Mouse (Mus musculus): Measurements from ENCODE around the gene Dlgap3. TPM values are rescaled to one million over a fixed set of nuclear protein-coding genes. Genes with fewer than 3 reads are reported as not detected.

Gene Dlgap3
- polyA plus RNA-seq, 1 experiment from 2014 or later = 1.4 TPM

DNA sequence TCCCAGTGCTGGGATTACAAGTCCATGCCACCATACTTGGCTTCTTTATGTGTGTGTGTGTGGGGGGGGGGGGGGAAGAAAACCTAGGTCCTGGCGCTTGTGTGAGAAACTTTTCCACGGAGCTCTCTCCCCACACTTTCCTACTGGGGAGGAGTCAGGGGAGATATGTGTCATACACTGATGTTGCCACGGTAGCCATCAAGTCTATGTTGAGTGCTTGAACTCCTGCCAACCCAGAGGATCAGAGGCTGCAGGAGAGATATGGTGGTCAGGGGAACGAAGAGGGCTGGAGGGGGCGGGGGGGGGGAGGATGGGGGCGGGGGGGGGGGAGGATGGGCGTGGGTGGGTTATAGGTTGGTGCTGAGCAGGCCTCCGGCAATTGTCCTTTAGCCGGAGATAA, 46.8 kb downstream of the Dlgap3 start:
- peaks cover 33% of the 10 kb centered on the region for H3K27me3 ChIP-seq (ENCODE audit: control insufficient read depth, insufficient read depth, low read length)
- no peaks in the 10 kb centered on the region for H3K4me1 ChIP-seq (ENCODE audit: control insufficient read depth, insufficient read depth, low read length)
- 41% methylated on average over 6 of the region's 9 CpGs for WGBS (ENCODE audit: insufficient replicate concordance)
- H3K9ac ChIP-seq (ENCODE audit: low read depth, low read length) = no peak overlapping the region
- H3K9me3 ChIP-seq (replicated peaks; ENCODE audit: control insufficient read depth, low read length) = no peaks in the 10 kb centered on the region
- no peak for ATAC-seq (replicated peaks; ENCODE audit: insufficient number of reproducible peaks, low FRiP score, low TSS enrichment)
- H3K27ac ChIP-seq (ENCODE audit: low read depth, low read length) = no peak overlapping the region
- no peaks in the 10 kb centered on the region for H3K36me3 ChIP-seq (ENCODE audit: control insufficient read depth, insufficient read depth, low read length)
- H3K4me3 ChIP-seq (ENCODE audit: low read depth, low read length) = no peak overlapping the region
- H3K4me2 ChIP-seq = no peak overlapping the region

DNA sequence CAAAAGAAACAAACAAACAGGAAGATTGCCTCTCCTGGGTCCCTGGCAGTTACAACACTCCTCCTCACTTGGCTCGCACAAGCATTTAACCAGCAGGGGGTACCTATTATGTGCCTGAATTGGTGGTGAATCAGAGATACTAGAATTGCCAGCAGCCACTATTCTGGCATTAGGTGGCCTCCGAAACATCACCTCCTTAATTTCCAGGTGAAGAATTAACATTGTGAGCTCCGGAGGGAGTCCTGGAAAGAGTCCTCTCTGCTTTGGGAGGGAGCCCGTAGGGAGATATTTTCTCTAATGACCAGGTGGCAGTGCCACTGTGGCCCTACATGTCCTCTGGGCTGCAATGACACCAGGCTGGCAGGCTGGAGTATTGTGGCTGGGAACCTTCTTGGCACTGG, 47.2 kb downstream of the Dlgap3 start:
- WGBS (ENCODE audit: insufficient replicate concordance) = 69% methylated on average over 4 of the region's 4 CpGs
- no peak overlapping the region for H3K27ac ChIP-seq (ENCODE audit: low read depth, low read length)
- no peak for ATAC-seq (replicated peaks; ENCODE audit: insufficient number of reproducible peaks, low FRiP score, low TSS enrichment)
- H3K4me3 ChIP-seq (ENCODE audit: low read depth, low read length) = no peak overlapping the region
- no peak overlapping the region for H3K9ac ChIP-seq (ENCODE audit: low read depth, low read length)
- no peaks in the 10 kb centered on the region for H3K9me3 ChIP-seq (replicated peaks; ENCODE audit: control insufficient read depth, low read length)
- peaks cover 33% of the 10 kb centered on the region for H3K27me3 ChIP-seq (ENCODE audit: control insufficient read depth, insufficient read depth, low read length)
- no peaks in the 10 kb centered on the region for H3K36me3 ChIP-seq (ENCODE audit: control insufficient read depth, insufficient read depth, low read length)
- H3K4me1 ChIP-seq (ENCODE audit: control insufficient read depth, insufficient read depth, low read length) = no peaks in the 10 kb centered on the region
- H3K4me2 ChIP-seq = no peak overlapping the region

DNA sequence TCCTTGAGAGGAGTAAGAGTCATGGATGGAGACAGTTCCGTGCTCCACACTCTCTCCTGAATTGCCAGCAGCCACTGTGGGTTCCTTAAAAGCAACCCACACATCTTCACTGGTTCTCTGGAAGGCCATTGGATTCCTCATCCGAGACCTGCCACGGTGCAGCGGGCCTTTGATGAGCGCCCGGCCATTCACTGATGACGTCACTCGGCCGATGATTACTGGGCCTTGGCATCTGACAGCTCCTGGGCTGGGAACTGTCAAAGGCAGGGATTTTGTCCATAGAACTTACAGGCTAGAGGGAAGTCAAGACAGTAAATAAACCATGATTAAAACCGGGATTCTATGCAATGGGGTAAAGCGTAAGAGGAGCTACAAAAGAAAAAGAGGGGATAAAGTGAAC, 48.0 kb downstream of the Dlgap3 start:
- H3K27me3 ChIP-seq (ENCODE audit: control insufficient read depth, insufficient read depth, low read length) = peaks cover 33% of the 10 kb centered on the region
- H3K9ac ChIP-seq (ENCODE audit: low read depth, low read length) = no peak overlapping the region
- ATAC-seq (replicated peaks; ENCODE audit: insufficient number of reproducible peaks, low FRiP score, low TSS enrichment) = no peak
- H3K4me2 ChIP-seq = no peak overlapping the region
- H3K4me3 ChIP-seq (ENCODE audit: low read depth, low read length) = no peak overlapping the region
- WGBS (ENCODE audit: insufficient replicate concordance) = 56% methylated on average over 11 of the region's 11 CpGs
- H3K36me3 ChIP-seq (ENCODE audit: control insufficient read depth, insufficient read depth, low read length) = no peaks in the 10 kb centered on the region
- H3K27ac ChIP-seq (ENCODE audit: low read depth, low read length) = no peak overlapping the region
- H3K4me1 ChIP-seq (ENCODE audit: control insufficient read depth, insufficient read depth, low read length) = no peaks in the 10 kb centered on the region
- H3K9me3 ChIP-seq (replicated peaks; ENCODE audit: control insufficient read depth, low read length) = no peaks in the 10 kb centered on the region

DNA sequence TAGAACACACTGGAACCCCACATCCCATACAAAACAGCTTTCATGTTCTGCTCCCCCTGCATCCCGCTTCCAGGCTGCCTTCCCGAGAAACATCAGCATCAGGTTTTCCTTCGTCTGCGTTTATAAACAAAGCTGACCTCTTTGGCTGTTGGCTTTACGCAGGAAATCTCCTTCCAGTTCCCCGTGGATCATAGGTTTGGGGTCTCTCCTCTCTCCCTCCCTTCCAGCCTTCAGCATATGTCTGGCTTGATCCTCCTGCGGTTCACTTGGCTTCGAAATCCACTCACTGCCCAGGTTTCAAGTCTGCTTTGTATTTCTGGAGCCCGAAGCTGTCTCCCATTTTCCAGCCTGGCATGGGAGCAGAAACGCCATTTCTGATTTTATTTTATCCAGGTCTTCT, 54.3 kb downstream of the Dlgap3 start:
- WGBS (ENCODE audit: insufficient replicate concordance) = 34% methylated on average over 10 of the region's 10 CpGs
- Histone ChIP-seq H3K9me3 (replicated peaks; ENCODE audit: control insufficient read depth, low read length) (no peaks in the 10 kb centered on the region), H3K4me2 (0 out of 2 replicates have a peak overlapping the region, but pooled peaks have one; percentile 2), H3K27ac (ENCODE audit: low read depth, low read length) (no peak overlapping the region), H3K4me1 (ENCODE audit: control insufficient read depth, insufficient read depth, low read length) (no peaks in the 10 kb centered on the region; the same call in 1 of the 2 replicates), H3K36me3 (ENCODE audit: control insufficient read depth, insufficient read depth, low read length) (no peaks in the 10 kb centered on the region), H3K9ac (ENCODE audit: low read depth, low read length) (no peak overlapping the region), H3K27me3 (ENCODE audit: control insufficient read depth, insufficient read depth, low read length) (peaks cover 45% of the 10 kb centered on the region), H3K4me3 (ENCODE audit: low read depth, low read length) (no peak overlapping the region)
- no peak for ATAC-seq (replicated peaks; ENCODE audit: insufficient number of reproducible peaks, low FRiP score, low TSS enrichment)

DNA sequence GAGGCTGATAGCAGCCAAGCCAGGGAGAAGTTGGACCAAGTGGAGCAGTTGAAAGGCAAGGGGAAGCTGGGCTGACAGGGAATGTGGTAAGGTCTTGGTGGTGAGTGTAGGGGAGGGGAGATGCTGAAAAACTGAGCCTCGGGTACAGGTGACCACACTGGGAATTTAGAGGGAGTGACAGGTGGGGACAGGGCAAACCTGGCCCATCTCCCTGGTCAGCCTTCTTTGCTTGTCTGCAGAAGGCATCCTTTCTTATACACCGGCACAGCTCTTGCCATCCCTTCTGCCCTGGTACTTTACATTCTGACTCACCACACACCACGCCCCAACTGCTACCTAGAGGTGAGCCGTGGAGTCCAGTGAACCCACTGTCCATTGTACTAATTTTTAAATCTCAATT, 54.8 kb downstream of the Dlgap3 start:
- Histone ChIP-seq H3K27me3 (ENCODE audit: control insufficient read depth, insufficient read depth, low read length) (peaks cover 47% of the 10 kb centered on the region), H3K27ac (ENCODE audit: low read depth, low read length) (no peak overlapping the region), H3K36me3 (ENCODE audit: control insufficient read depth, insufficient read depth, low read length) (no peaks in the 10 kb centered on the region), H3K9ac (ENCODE audit: low read depth, low read length) (no peak overlapping the region), H3K4me1 (ENCODE audit: control insufficient read depth, insufficient read depth, low read length) (no peaks in the 10 kb centered on the region; the same call in 1 of the 2 replicates), H3K4me2 (no peak overlapping the region), H3K9me3 (replicated peaks; ENCODE audit: control insufficient read depth, low read length) (no peaks in the 10 kb centered on the region), H3K4me3 (ENCODE audit: low read depth, low read length) (no peak overlapping the region)
- WGBS (ENCODE audit: insufficient replicate concordance) = 63% methylated on average over 4 of the region's 4 CpGs
- ATAC-seq (replicated peaks; ENCODE audit: insufficient number of reproducible peaks, low FRiP score, low TSS enrichment) = no peak

DNA sequence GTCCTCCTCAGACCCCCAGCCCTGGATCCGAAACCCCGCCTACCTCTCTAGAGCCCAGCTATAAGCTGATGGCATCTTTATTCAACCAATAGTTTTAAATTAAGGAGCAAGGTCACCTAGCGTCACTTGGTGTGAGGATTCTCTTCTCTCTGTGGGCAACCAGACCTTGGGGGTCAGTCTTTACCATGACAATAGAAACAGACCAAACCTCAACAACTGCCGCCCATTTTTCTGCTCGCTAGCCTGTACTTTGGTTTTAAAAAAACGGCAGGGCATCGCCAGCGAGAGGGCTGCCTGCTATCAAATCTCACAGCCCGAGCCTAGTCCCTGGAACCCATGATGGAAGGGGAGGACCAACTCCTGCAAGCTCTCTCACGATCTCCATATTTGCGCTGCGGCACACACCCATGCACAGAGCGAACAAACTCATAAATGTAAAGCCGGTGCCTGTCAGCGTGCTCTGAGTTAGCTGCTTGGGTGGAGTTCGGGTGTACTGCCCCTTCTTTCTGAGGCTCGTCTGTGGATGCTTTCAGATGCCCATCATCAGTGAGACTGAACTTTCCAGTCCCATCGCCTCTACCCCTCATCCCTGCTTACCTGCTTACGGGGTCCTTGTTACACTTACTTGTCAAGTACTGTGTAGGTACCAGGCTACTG, 55.6 kb downstream of the Dlgap3 start:
- no peak for ATAC-seq (replicated peaks; ENCODE audit: insufficient number of reproducible peaks, low FRiP score, low TSS enrichment)
- Histone ChIP-seq H3K27me3 (ENCODE audit: control insufficient read depth, insufficient read depth, low read length) (peaks cover 49% of the 10 kb centered on the region), H3K4me3 (ENCODE audit: low read depth, low read length) (no peak overlapping the region), H3K36me3 (ENCODE audit: control insufficient read depth, insufficient read depth, low read length) (no peaks in the 10 kb centered on the region), H3K4me2 (peak overlapping the region; percentile 27; the same call in 1 of the 2 replicates), H3K4me1 (ENCODE audit: control insufficient read depth, insufficient read depth, low read length) (no peaks in the 10 kb centered on the region; the same call in 1 of the 2 replicates), H3K9me3 (replicated peaks; ENCODE audit: control insufficient read depth, low read length) (no peaks in the 10 kb centered on the region), H3K9ac (ENCODE audit: low read depth, low read length) (no peak overlapping the region), H3K27ac (ENCODE audit: low read depth, low read length) (no peak overlapping the region)
- 19% methylated on average over 19 of the region's 19 CpGs for WGBS (ENCODE audit: insufficient replicate concordance)

DNA sequence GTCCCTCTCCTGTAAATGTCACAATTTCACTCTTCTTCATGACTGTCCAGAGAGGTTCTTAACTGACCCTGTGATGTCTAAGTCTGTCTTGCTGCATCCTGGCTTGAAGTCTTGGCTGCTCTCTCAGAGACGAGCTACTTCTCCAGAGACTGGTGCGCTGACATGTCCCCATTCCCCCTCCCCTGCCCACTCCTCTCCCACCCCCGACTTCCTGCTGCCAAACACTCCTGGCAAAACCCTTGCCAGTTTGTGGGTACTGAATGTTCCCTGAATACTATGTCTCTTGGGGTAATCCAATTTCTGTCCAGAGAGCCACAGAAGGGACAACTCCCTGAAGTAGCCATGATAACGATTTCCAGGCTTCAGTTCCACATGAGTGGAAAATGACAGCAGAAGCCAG, 57.1 kb downstream of the Dlgap3 start:
- Histone ChIP-seq H3K4me2 (no peak overlapping the region), H3K27ac (ENCODE audit: low read depth, low read length) (no peak overlapping the region), H3K4me3 (ENCODE audit: low read depth, low read length) (no peak overlapping the region), H3K27me3 (ENCODE audit: control insufficient read depth, insufficient read depth, low read length) (peaks cover 49% of the 10 kb centered on the region), H3K36me3 (ENCODE audit: control insufficient read depth, insufficient read depth, low read length) (no peaks in the 10 kb centered on the region), H3K9me3 (replicated peaks; ENCODE audit: control insufficient read depth, low read length) (no peaks in the 10 kb centered on the region), H3K9ac (ENCODE audit: low read depth, low read length) (no peak overlapping the region), H3K4me1 (ENCODE audit: control insufficient read depth, insufficient read depth, low read length) (no peaks in the 10 kb centered on the region; the same call in 1 of the 2 replicates)
- no peak for ATAC-seq (replicated peaks; ENCODE audit: insufficient number of reproducible peaks, low FRiP score, low TSS enrichment)
- WGBS (ENCODE audit: insufficient replicate concordance) = 58% methylated on average over 4 of the region's 4 CpGs

DNA sequence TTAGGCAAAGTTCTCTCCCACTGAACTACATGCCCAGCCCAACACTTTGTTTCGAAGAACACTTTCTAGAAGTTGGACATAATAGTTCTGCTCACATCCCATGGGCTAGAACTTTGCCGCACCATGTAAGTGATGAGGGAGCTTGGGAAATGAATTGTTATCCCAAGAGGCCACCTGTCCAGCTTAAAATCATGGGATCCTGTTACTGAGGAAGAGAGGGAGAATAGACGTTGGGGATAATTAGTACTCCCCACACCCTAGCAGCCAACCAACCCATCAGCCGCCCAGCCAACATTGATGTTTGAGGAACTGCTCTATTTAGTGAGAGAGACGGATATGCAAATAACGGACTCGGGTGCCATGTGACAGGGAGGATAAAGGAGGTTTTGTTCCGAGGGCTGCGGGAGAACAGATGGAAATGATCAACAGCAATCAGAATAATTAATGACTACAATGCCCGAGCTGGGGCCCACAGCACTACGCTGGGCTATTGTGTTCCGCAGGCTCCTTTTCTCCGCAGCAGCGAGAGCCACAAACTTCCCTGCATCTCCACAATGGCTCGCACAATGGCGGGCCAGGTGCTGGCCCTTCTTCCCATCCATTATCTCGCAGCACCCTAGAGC, 58.2 kb downstream of the Dlgap3 start:
- Histone ChIP-seq H3K27ac (ENCODE audit: low read depth, low read length) (no peak overlapping the region), H3K9ac (ENCODE audit: low read depth, low read length) (no peak overlapping the region), H3K4me2 (no peak overlapping the region), H3K4me1 (ENCODE audit: control insufficient read depth, insufficient read depth, low read length) (no peaks in the 10 kb centered on the region; the same call in 1 of the 2 replicates), H3K9me3 (replicated peaks; ENCODE audit: control insufficient read depth, low read length) (no peaks in the 10 kb centered on the region), H3K27me3 (ENCODE audit: control insufficient read depth, insufficient read depth, low read length) (peaks cover 49% of the 10 kb centered on the region), H3K36me3 (ENCODE audit: control insufficient read depth, insufficient read depth, low read length) (no peaks in the 10 kb centered on the region), H3K4me3 (ENCODE audit: low read depth, low read length) (no peak overlapping the region)
- ATAC-seq (replicated peaks; ENCODE audit: insufficient number of reproducible peaks, low FRiP score, low TSS enrichment) = no peak
- WGBS (ENCODE audit: insufficient replicate concordance) = 35% methylated on average over 17 of the region's 17 CpGs

DNA sequence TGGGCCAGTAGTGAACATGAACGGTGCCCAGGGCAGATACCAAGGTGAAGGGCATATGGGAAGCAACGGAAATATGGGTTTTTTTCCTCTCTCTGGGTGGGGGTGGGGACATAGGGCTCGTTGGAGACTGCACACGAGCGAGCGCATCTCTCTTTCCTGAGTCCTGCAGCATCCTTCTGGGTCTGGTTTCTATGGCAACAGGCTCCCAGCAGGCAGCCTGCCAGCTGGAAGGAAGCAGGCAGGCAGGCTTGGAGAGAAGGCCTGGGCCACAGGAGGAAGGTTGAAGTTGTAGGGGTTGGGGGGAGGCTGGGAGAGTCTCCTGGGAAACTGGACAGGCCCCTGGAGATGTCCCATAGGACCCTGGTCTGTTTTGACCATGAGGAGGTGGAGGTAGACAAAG, 63.0 kb downstream of the Dlgap3 start:
- Histone ChIP-seq H3K4me3 (ENCODE audit: low read depth, low read length) (no peak overlapping the region), H3K4me1 (ENCODE audit: control insufficient read depth, insufficient read depth, low read length) (peaks cover 3% of the 10 kb centered on the region; the same call in 1 of the 2 replicates), H3K27ac (ENCODE audit: low read depth, low read length) (no peak overlapping the region), H3K9me3 (replicated peaks; ENCODE audit: control insufficient read depth, low read length) (no peaks in the 10 kb centered on the region), H3K36me3 (ENCODE audit: control insufficient read depth, insufficient read depth, low read length) (no peaks in the 10 kb centered on the region), H3K9ac (ENCODE audit: low read depth, low read length) (no peak overlapping the region), H3K27me3 (ENCODE audit: control insufficient read depth, insufficient read depth, low read length) (peaks cover 48% of the 10 kb centered on the region), H3K4me2 (no peak overlapping the region)
- 36% methylated on average over 6 of the region's 6 CpGs for WGBS (ENCODE audit: insufficient replicate concordance)
- no peak for ATAC-seq (replicated peaks; ENCODE audit: insufficient number of reproducible peaks, low FRiP score, low TSS enrichment)

All from heart, embryonic 11.5 days (tissue).